Mouse (Mus musculus) spleen, adult 12 weeks (tissue): ENCODE data around the gene Vmn1r124.
"Not testable (repeated sequence)": the region's sequence is repeated elsewhere in the genome, so short reads cannot be mapped to it uniquely, and the experiment has no call there.

Experiments used
- DNase-seq: peaks from one replicate; pipeline ENCODE4 v3.0.0; 2022; ENCODE audit warnings: low spot score

Gene Vmn1r124

GRCm38 (mm10) chr7:21260517-21260916 lies at the start of gene Vmn1r124:
Vmn1r124 (minus strand) TSS chr7:21260617.
- DNase-seq: not testable (repeated sequence)

- not testable (repeated sequence) for DNase-seq
Measured at GRCm38 (mm10) chr7:21301367-21301766, 41.0 kb upstream of the Vmn1r124 start, which contains the start of gene Vmn1r126. Vmn1r126 (minus strand) TSS chr7:21301467.

- DNase-seq: not testable (repeated sequence)
Measured at GRCm38 (mm10) chr7:21271879-21272278, 11.5 kb upstream of the Vmn1r124 start, which contains the start of gene Vmn1r125. Vmn1r125 (plus strand) TSS chr7:21272179.
